Mouse (Mus musculus) bone marrow macrophage, adult 2 months (primary cell): ENCODE data around the gene Entpd1. TPM values are rescaled to one million over a fixed set of nuclear protein-coding genes. Genes with fewer than 3 reads are reported as not detected.

Source experiments
- H3K27ac ChIP-seq: 2 replicates; pipeline ENCODE4 v1.5.1; 2012; ENCODE audit warnings: low read depth, low read length; ENCODE audit not compliant: insufficient read depth
- H3K4me1 ChIP-seq: 2 replicates; pipeline ENCODE4 v1.6.1; 2012; ENCODE audit warnings: low read length; ENCODE audit not compliant: control insufficient read depth, insufficient read depth
- H3K4me3 ChIP-seq: 2 replicates; pipeline ENCODE4 v1.5.1; 2012; ENCODE audit warnings: mild to moderate bottlenecking, low read length, moderate library complexity; ENCODE audit not compliant: insufficient read depth
- CTCF ChIP-seq: IDR thresholded peaks from 2 replicates; pipeline ENCODE4 v1.5.1; 2012; ENCODE audit warnings: low read depth, mild to moderate bottlenecking, low read length, moderate library complexity
- POLR2A ChIP-seq: IDR thresholded peaks from 2 replicates; pipeline ENCODE4 v1.6.1; 2012; ENCODE audit warnings: mild to moderate bottlenecking, low read depth, low read length, borderline replicate concordance
- polyA plus RNA-seq: library from polyadenylated mRNA; stranded (reverse); fragments of >200 nt; gene quantifications from 2 replicates; pipeline ENCODE4 v1.2.4, GENCODE M21; 2012; ENCODE audit not compliant: missing spikeins, insufficient read depth, insufficient read length

The Entpd1 gene
- polyA plus RNA-seq, 1 experiment = 194 TPM

DNA sequence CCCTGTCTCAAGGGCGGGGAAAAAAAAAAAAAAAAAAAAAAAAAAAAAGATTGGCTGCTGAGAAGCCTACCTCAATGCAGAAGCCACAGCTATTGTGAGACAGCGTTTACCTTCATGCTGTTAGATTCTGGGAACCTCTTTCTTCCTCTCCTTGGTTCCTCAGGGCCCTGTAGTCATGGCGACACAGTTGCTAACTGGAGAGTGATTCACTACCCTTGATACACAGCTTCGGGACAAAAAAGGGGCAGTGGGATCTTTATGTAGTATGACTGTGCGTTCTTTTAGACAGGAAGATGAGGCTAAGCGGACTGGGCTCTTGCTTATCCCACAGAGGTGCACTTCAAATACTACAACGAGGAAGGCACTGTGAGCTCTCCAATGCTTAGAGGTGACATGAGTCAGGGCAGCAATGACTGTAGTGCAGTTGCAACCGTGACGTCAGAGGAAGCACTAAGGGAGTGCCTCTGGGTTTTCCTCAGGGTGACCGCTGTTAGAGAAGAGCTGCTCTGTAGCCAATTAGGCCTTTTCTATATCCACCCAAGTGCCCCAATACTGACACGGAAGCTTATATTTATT, 27.7 kb downstream of the Entpd1 start:
- H3K27ac ChIP-seq = peak overlapping the region; percentile 99
- H3K4me1 ChIP-seq = peaks cover 54% of the 10 kb centered on the region
- no peak for TF ChIP-seq POLR2A
- no peak for TF ChIP-seq CTCF
- no peak overlapping the region for H3K4me3 ChIP-seq

DNA sequence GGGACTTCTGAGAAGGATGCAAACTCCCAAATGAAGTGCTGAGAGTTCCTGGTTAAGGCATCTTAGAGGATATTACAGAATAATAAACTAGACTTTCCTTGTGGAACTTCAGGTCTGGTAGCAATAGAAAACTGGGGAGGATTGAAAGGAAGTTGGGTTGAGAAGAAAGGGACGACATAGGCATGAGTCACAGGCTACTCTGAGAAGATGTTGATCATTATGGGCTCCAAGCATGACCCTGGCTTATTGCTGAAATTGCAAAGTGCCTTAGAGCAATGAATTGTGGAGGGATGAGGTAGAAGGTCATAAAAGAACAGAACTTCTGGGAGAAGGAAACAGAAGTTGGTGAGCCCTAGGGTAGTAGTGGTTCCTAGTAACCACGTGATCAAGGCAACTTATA, 28.6 kb downstream of the Entpd1 start:
- no peak overlapping the region for H3K4me3 ChIP-seq
- peak overlapping the region; percentile 99 for H3K27ac ChIP-seq
- peaks cover 54% of the 10 kb centered on the region for H3K4me1 ChIP-seq
- no peak for TF ChIP-seq POLR2A
- no peak for TF ChIP-seq CTCF

DNA sequence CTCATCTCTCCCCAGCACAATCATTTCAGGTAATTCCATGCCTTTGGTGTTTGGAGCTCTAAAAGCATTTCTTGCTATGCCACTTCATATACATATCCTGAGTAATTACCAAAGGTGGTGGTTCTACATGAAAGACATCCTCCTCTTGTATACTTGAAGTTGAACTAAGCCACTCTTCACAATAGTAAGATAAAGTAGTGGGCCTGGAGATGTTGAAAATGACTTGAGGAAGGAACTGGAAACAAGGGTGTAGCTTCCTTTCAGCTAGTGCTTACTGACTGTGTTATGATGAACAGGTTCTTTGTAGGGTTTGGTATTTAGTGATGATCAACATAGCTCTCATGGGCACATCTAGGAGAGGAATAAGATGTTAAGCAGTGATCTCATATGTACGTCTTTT, 31.7 kb downstream of the Entpd1 start:
- Histone ChIP-seq H3K27ac (no peak overlapping the region), H3K4me3 (no peak overlapping the region), H3K4me1 (peaks cover 59% of the 10 kb centered on the region)
- TF ChIP-seq POLR2A (no peak), CTCF (no peak)

- H3K27ac ChIP-seq = no peak overlapping the region
- peaks cover 54% of the 10 kb centered on the region for H3K4me1 ChIP-seq
- TF ChIP-seq POLR2A = no peak
- no peak for TF ChIP-seq CTCF
- no peak overlapping the region for H3K4me3 ChIP-seq
Measured at GRCm38 (mm10) chr19:40646379-40646778, 34.2 kb downstream of the Entpd1 start.

DNA sequence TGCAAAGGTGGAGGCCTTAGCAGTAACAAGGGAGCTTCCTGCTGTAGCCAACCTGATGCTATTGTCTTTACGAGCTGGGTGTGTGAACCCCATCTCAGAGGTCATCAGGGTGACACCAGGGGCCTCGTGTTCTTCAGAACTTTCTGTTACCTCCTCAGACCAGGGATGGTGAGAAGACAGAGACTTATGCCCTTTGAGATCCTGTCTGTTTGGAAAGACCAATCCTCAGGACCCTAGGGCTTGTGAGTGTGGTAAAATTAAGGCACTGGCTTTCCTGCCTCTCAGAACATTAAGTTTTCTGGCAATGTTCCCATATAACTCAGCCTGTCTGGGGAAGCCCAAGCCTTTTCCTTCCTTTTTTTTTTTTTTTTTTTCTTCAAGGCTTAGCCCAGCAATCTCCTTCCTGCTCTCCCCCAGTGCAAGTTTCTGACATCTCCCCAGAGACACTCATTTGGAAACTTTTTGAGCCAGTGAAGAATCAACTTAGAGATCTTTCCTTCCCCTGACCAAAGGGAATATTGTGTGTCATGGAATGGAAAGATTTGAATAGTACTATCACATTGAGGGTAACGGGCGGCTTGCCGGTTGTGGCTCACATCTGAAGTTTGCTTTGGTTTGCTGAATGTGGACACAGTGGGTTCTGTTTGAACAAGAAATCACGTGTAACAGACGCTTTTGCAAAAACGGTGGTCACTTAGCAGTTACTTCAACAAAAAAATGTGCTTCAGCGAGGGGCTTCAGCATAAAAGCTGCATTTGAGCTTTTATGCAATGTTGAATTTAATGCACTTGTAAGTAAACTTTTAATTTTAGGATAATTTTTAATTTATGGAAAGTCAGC, 35.4 kb downstream of the Entpd1 start:
- TF ChIP-seq CTCF (no peak), POLR2A (no peak)
- Histone ChIP-seq H3K4me3 (no peak overlapping the region), H3K4me1 (peaks cover 50% of the 10 kb centered on the region), H3K27ac (peak overlapping the region; percentile 94)

DNA sequence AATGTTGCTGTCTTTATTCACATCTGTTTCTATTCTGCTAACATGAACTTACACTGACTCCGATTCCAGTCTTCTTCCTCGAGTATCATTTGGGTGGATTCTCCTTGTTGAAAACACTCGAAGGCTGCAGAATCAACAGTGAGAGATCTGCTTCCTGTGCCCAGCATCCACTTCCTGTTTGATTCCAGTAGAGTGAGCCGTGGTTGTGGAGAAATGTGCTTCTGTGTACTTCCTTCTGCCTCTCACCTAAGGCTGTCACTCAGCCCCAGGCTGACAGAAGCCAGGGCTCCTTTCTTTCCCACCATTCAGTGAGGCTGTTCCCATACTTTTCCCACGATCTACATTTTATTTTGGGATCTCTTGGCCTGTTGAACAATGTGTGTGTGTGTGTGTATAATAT, 37.9 kb downstream of the Entpd1 start:
- TF ChIP-seq POLR2A (no peak), CTCF (no peak)
- Histone ChIP-seq H3K27ac (peak overlapping the region; percentile 53), H3K4me1 (peaks cover 44% of the 10 kb centered on the region), H3K4me3 (no peak overlapping the region)

- no peak overlapping the region for H3K27ac ChIP-seq
- TF ChIP-seq CTCF (no peak), POLR2A (no peak)
- H3K4me1 ChIP-seq = peaks cover 8% of the 10 kb centered on the region
- no peak overlapping the region for H3K4me3 ChIP-seq
Measured at GRCm38 (mm10) chr19:40656207-40656606, 44.0 kb downstream of the Entpd1 start.

- Histone ChIP-seq H3K4me3 (no peak overlapping the region), H3K4me1 (peaks cover 25% of the 10 kb centered on the region), H3K27ac (no peak overlapping the region)
- TF ChIP-seq POLR2A (no peak), CTCF (no peak)
Measured at GRCm38 (mm10) chr19:40658281-40658680, 46.1 kb downstream of the Entpd1 start.

DNA sequence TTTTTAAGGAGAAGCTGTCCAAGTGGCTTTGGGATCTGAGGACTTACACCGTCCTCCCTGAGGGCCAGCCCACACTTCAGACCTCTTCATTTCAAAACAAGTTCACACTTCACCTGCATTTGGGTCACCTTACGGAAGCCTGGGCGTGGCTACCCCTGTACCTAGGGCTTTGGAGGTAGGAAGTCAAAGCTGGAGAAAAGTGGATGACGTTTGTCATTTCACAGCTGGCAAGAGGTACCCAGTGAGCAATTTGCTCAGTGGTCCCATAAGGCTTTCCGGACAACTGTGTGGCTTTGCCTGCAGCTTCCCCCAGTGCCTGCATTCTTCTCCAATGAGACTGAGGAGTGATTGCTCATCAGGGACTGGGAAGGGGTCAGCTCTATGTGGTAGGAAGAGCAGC, 46.8 kb downstream of the Entpd1 start:
- Histone ChIP-seq H3K4me3 (peak overlapping the region; percentile 79), H3K4me1 (peaks cover 32% of the 10 kb centered on the region), H3K27ac (peak overlapping the region; percentile 65)

DNA sequence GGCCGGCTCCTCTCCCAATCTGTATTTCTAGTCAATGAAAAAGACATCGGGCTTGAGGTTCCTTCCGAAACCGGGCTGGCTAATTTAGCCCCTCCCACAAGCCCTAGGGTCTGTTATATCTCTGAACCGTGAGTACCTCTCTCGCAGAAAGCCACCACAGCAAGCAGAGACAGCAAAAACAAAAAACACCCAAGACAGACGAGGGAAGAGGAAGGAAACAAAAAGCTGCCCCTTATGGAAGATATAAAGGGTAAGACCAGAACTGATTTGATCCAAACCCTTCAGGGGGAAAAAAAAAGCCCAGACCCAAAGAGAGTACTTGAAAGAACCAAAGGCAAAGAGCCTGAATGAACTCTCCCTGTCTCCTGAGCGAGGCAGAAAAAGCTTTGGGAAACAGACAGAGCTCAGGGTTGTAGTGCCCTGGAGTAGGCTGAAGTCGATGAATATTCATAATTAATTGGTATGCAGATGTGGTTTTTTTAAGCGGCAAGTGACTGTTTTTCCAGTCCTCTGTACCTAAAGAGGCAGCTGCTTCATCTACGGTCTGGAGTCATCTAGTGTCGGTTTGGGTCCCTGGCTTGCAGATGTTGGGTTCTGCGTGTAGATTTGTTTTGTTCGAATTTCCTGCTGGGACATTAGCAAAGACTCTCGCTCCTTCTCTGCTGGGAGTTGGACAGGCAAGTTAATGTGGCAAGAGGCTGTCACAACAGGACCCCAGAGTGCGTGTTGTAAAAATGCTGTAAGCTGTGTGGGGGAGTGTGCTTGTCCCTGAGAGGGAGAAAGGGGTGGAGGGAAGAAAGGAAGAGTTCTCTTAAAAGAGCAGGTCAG, 47.7 kb downstream of the Entpd1 start:
- TF ChIP-seq POLR2A (no peak), CTCF (no peak)
- Histone ChIP-seq H3K4me3 (peak overlapping the region; percentile 79), H3K4me1 (peaks cover 35% of the 10 kb centered on the region), H3K27ac (peak overlapping the region; percentile 86)

More for the DNA sequence above, 46.8 kb downstream of the Entpd1 start:
- TF ChIP-seq CTCF = no peak
- TF ChIP-seq POLR2A = no peak

DNA sequence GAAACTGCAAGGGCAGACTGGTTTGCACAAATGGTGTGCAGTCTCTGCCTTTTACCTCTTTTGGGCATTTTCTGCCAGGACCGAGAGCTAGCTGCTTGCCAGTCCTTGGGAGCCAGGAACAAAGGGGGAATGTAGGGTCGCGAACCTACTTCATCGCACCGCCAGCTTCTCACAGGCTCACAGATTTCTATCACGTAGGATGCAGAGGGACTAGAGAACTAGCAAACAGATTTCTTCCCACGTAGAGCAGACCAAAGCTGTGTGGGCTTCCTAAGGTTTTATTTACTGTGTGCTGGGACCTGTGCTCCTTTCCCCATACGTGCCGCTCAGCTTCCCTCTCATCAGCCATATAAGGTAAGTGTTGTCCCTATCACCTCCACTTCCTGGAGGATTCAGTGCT, 48.3 kb downstream of the Entpd1 start:
- Histone ChIP-seq H3K27ac (peak overlapping the region; percentile 86), H3K4me1 (peaks cover 35% of the 10 kb centered on the region), H3K4me3 (peak overlapping the region; percentile 79)
- TF ChIP-seq POLR2A (no peak), CTCF (peak; percentile 16; the same call in 1 of the 2 replicates)
